Mouse (Mus musculus): ENCODE measurements around the gene Bmp2k.

GRCm38 (mm10) chr5:97128242-97129226 is 131.0 kb downstream of the Bmp2k start:
- TF ChIP-seq CTCF (IDR thresholded peaks at IDR 0.05; ENCODE audit: insufficient read depth, low read length) (peak; percentile 47; the same call in 1 of the 2 replicates), POLR2A (IDR thresholded peaks at IDR 0.05; ENCODE audit: borderline replicate concordance, extremely low read depth, low read depth, low read length) (no peak)
